20 mouse cellular contexts compared by ENCODE assay signal in genomic region chr1:106822297-106822696, GRCm38 (mm10). TPM values are rescaled to one million over a fixed set of nuclear protein-coding genes. Genes with fewer than 3 reads are reported as not detected.
DNase-seq lines count a peak whose midpoint lies in the region; ATAC-seq and TF ChIP-seq lines count a peak whose summit lies in the region.
"Had no signal": no experiment of that assay in that cellular context is flagged by ENCODE, and none has a peak within 500 bp of the region (broad histone marks: within the 10 kb centered on the region; RNA-seq: fewer than 3 reads in every experiment).

No protein-coding gene starts in this region.

- H3K27me3 ChIP-seq in hindbrain, postnatal 0 days (ENCODE audit: insufficient read depth, low read length): no peaks in the 10 kb centered on the region
- H3K27me3 ChIP-seq in hindbrain, embryonic 12.5 days: no peaks in the 10 kb centered on the region
- H3K27me3 ChIP-seq: forebrain, embryonic 13.5 days; lung, embryonic 15.5 days had no signal

- H3K9me3 ChIP-seq in hindbrain, postnatal 0 days (ENCODE audit: low read length): no peaks in the 10 kb centered on the region
- H3K9me3 ChIP-seq in hindbrain, embryonic 12.5 days (replicated peaks): no peaks in the 10 kb centered on the region
- H3K9me3 ChIP-seq: forebrain, embryonic 13.5 days; G1E; lung, embryonic 15.5 days had no signal

- H3K36me3 ChIP-seq in hindbrain, postnatal 0 days (ENCODE audit: insufficient read depth, low read length): no peaks in the 10 kb centered on the region
- no peaks in the 10 kb centered on the region for H3K36me3 ChIP-seq in hindbrain, embryonic 12.5 days
- H3K36me3 ChIP-seq: G1E; lung, embryonic 15.5 days had no signal

- no peak overlapping the region for H3K9ac ChIP-seq in hindbrain, postnatal 0 days (replicated peaks; ENCODE audit: low read length)
- H3K9ac ChIP-seq in hindbrain, embryonic 12.5 days: no peak overlapping the region
- H3K9ac ChIP-seq: forebrain, embryonic 13.5 days; lung, embryonic 15.5 days had no signal

- WGBS in hindbrain, postnatal 0 days: 54% methylated on average over 3 of the region's 3 CpGs
- 86% methylated on average over 3 of the region's 3 CpGs for WGBS in hindbrain, embryonic 12.5 days

- ATAC-seq in hindbrain, postnatal 0 days: 0 out of 2 replicates have a peak, but pooled peaks have one; percentile 49
- no peak for ATAC-seq in hindbrain, embryonic 12.5 days (ENCODE audit: low FRiP score)
- ATAC-seq: forebrain, embryonic 13.5 days had no signal

- peak; percentile 10 to 23 for DNase-seq in cerebellum, postnatal 25 days
- no peak for DNase-seq in cerebellum, adult 8-10 months
- DNase-seq in hindbrain, postnatal 0 days (ENCODE audit: low spot score): peak; percentile 66
- peak; percentile 11 for DNase-seq in 3134 (ENCODE audit: extremely low read depth, insufficient read length, low spot score)
- peak; percentile 22 for DNase-seq in brain, adult 2 months (ENCODE audit: low read depth, low spot score)
- no peak for DNase-seq in kidney, adult 18-20 months
- no peak for DNase-seq in ovary, postnatal 14 days (ENCODE audit: low spot score)
- DNase-seq: cerebellum, adult 9-11 months had no signal

- H3K4me2 ChIP-seq in hindbrain, postnatal 0 days (ENCODE audit: low read depth, low read length): no peak overlapping the region
- H3K4me2 ChIP-seq in hindbrain, embryonic 12.5 days (replicated peaks): no peak overlapping the region
- H3K4me2 ChIP-seq: forebrain, embryonic 13.5 days; lung, embryonic 15.5 days had no signal

- no peak for TF ChIP-seq CTCF in hindbrain, postnatal 0 days (IDR thresholded peaks at IDR 0.05; ENCODE audit: low read depth)

- H3K4me1 ChIP-seq in hindbrain, postnatal 0 days (ENCODE audit: insufficient read depth, low read length): no peaks in the 10 kb centered on the region
- H3K4me1 ChIP-seq in hindbrain, embryonic 12.5 days: no peaks in the 10 kb centered on the region
- H3K4me1 ChIP-seq: forebrain, embryonic 13.5 days; lung, embryonic 15.5 days had no signal

- H3K27ac ChIP-seq in hindbrain, postnatal 0 days: no peak overlapping the region; the same call in 1 of the 2 replicates
- no peak overlapping the region for H3K27ac ChIP-seq in hindbrain, embryonic 12.5 days
- H3K27ac ChIP-seq: forebrain, embryonic 13.5 days; left cerebral cortex, adult 2 months; lung, embryonic 15.5 days; stomach, postnatal 0 days had no signal

- no peak overlapping the region for H3K4me3 ChIP-seq in hindbrain, postnatal 0 days (ENCODE audit: low read length)
- no peak overlapping the region for H3K4me3 ChIP-seq in hindbrain, embryonic 12.5 days
- H3K4me3 ChIP-seq: forebrain, embryonic 13.5 days; left cerebral cortex, adult 2 months; lung, embryonic 15.5 days had no signal

RNA-seq across cellular contexts. Expression of gene Vps4b, which starts 25.8 kb away (rescaled TPM):
- total RNA-seq in hindbrain, postnatal 0 days (2014; rRNA removed): 13.2 and 18.7 TPM in 2 replicates
- polyA plus RNA-seq in hindbrain, postnatal 0 days (2015; fragmentation: Nextera tagmentation; extraction: Ambion mirVana): 20.3 and 28.0 TPM in 2 replicates
- 67.7 and 74.1 TPM in 2 replicates for polyA plus RNA-seq in hindbrain, embryonic 12.5 days (2016; fragmentation: Nextera tagmentation; extraction: Ambion mirVana)

RNA-seq across cellular contexts. Expression of gene Serpinb5, which starts 38.7 kb away (rescaled TPM):
- 0.05 TPM in 1 of 2 replicates, not detected in the other for total RNA-seq in hindbrain, postnatal 0 days (2014; rRNA removed)
- polyA plus RNA-seq in hindbrain, postnatal 0 days (2015; fragmentation: Nextera tagmentation; extraction: Ambion mirVana): 0.15 and 0.38 TPM in 2 replicates
- 0.21 and 0.38 TPM in 2 replicates for polyA plus RNA-seq in hindbrain, embryonic 12.5 days (2016; fragmentation: Nextera tagmentation; extraction: Ambion mirVana)
- total RNA-seq: layer of hippocampus, adult 18-20 months; left cerebral cortex, adult 2 months; liver, adult 2 months; megakaryocyte, adult 5-6 weeks had no signal
- polyA plus RNA-seq: C2C12; forebrain, embryonic 13.5 days; G1E; kidney, embryonic 14.5 days; liver, adult 2 months; spleen, adult 2 months had no signal

Comparison
In these comparisons a context has a peak if more than half of its experiments do, and no peak if none do; other contexts are left out.
1. DNase-seq: peak in cerebellum, postnatal 25 days (2 of 2), hindbrain, postnatal 0 days (single experiment), 3134 (single experiment) and brain, adult 2 months (single experiment); none in cerebellum, adult 8-10 months (single experiment), kidney, adult 18-20 months (single experiment) and ovary, postnatal 14 days (single experiment).